In genomic region chr2:48617141-48617699, GRCm38 (mm10) we compare ENCODE assay signal across 22 mouse cellular contexts.
"Had no signal": no experiment of that assay in that cellular context is flagged by ENCODE, and none has a peak within 500 bp of the region (broad histone marks: within the 10 kb centered on the region; RNA-seq: fewer than 3 reads in every experiment).

No protein-coding gene starts in this region.

- H3K27ac ChIP-seq: kidney, embryonic 15.5 days; limb, embryonic 12.5 days; limb, embryonic 15.5 days; liver, embryonic 14.5 days; lung, embryonic 15.5 days; midbrain, embryonic 10.5 days; midbrain, embryonic 13.5 days; neural tube, embryonic 13.5 days had no signal

- H3K4me2 ChIP-seq: kidney, embryonic 15.5 days; limb, embryonic 12.5 days; limb, embryonic 15.5 days; liver, embryonic 11.5 days; lung, embryonic 15.5 days; midbrain, embryonic 13.5 days; neural tube, embryonic 13.5 days had no signal

- H3K9me3 ChIP-seq: kidney, embryonic 15.5 days; limb, embryonic 12.5 days; limb, embryonic 15.5 days; lung, embryonic 15.5 days; midbrain, embryonic 10.5 days; midbrain, embryonic 13.5 days; neural tube, embryonic 13.5 days had no signal

- H3K36me3 ChIP-seq: kidney, embryonic 15.5 days; limb, embryonic 12.5 days; limb, embryonic 15.5 days; lung, embryonic 15.5 days; midbrain, embryonic 10.5 days; midbrain, embryonic 13.5 days; neural tube, embryonic 13.5 days had no signal

- H3K4me1 ChIP-seq: limb, embryonic 15.5 days; midbrain, embryonic 10.5 days had no signal

- ATAC-seq: liver, postnatal 0 days; midbrain, embryonic 13.5 days; midbrain, embryonic 16.5 days had no signal

- H3K9ac ChIP-seq: kidney, embryonic 15.5 days; limb, embryonic 12.5 days; limb, embryonic 15.5 days; liver, embryonic 14.5 days; liver, postnatal 0 days; lung, embryonic 15.5 days; midbrain, embryonic 13.5 days; neural tube, embryonic 13.5 days had no signal

- DNase-seq: kidney, postnatal 10 days; kidney, postnatal 36 days; left cerebral cortex, postnatal 4 days; liver, postnatal 0 days; lung, postnatal 10 days; lung, postnatal 4 days; retina, postnatal 1 day; right cerebral cortex, postnatal 25 days; spleen, adult 18-20 months; thymus, adult 18-20 months; thymus, postnatal 4 days had no signal

- H3K27me3 ChIP-seq: kidney, embryonic 15.5 days; limb, embryonic 12.5 days; limb, embryonic 15.5 days; lung, embryonic 15.5 days; midbrain, embryonic 13.5 days; neural tube, embryonic 13.5 days had no signal

- H3K4me3 ChIP-seq: kidney, embryonic 15.5 days; limb, embryonic 12.5 days; limb, embryonic 15.5 days; lung, embryonic 15.5 days; midbrain, embryonic 10.5 days; midbrain, embryonic 13.5 days; myocyte; neural tube, embryonic 13.5 days had no signal
